Mouse (Mus musculus): Measurements from ENCODE around the gene Gm8251.
"Not testable (repeated sequence)": the region's sequence is repeated elsewhere in the genome, so short reads cannot be mapped to it uniquely, and the experiment has no call there.

Gene Gm8251

DNA sequence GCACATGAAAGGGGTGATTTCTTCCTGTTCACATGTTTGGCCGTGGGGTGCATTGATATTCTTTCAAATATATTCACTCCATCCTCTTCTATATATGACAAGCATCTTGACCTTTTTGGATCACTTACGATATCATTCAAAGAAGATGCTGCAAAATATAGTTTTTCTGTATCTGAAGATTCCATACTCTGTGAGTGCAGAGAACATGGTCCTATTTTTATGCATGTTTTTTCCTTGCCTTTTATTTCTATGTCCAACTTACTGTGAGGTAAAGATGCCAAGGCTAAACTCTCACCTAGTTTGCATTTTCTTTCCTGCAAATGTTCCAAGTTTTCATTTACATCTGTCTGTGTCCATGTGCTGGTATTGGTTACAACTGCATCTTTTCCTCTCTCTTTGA lies at the start of gene Gm8251:
Gene Gm8251 (minus strand): TSS at position 101 of the 400 bp plus-strand sequence.
- DNase-seq: no peak

DNA sequence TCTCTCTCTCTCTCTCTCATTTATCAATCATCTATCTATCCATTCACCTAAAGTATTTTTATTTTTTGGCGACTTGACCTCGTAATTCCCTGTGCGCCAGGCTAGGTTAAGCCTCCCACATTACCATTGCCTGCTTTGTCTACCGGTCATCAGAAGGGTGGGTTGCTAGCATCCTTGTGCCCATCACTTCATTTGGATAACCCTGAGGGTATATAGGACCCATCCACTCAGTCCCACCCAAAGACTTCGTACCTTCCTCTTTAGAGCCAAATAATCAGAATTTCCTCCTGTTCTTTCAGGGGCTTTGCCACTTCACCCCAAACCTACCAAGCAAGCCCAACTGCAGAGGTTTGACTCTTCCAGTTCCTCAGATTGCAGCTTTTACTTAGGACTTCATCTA lies 41.2 kb upstream of the Gm8251 start:
- DNase-seq: no peak

DNA sequence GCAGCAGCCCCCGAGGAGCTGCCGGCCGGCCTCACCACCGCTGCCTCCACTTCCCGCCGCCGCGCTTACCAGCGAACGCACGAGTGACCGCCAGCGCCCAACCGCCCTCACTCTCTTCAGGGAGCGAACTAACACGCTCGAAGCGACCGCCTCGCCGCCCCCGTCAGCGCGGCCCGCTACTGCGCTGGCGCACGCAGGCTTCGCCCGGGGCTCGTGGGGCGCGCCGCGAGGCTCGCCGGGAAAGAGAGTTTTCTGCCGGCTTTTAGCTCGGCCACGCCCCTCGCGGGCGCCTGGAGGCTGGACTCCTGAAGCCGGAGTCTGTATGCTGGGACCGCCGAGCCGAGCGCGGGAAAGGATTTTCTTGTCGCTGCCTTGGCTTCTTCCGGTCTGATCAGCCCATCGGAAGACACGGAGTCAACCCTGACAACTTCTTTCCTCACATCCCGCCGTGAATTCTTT lies 40.6 kb upstream of the Gm8251 start, which contains the start of gene Tex30:
Gene Tex30 (minus strand): TSS at position 183 of the 459 bp plus-strand sequence.
- DNase-seq: peak; percentile 97

DNA sequence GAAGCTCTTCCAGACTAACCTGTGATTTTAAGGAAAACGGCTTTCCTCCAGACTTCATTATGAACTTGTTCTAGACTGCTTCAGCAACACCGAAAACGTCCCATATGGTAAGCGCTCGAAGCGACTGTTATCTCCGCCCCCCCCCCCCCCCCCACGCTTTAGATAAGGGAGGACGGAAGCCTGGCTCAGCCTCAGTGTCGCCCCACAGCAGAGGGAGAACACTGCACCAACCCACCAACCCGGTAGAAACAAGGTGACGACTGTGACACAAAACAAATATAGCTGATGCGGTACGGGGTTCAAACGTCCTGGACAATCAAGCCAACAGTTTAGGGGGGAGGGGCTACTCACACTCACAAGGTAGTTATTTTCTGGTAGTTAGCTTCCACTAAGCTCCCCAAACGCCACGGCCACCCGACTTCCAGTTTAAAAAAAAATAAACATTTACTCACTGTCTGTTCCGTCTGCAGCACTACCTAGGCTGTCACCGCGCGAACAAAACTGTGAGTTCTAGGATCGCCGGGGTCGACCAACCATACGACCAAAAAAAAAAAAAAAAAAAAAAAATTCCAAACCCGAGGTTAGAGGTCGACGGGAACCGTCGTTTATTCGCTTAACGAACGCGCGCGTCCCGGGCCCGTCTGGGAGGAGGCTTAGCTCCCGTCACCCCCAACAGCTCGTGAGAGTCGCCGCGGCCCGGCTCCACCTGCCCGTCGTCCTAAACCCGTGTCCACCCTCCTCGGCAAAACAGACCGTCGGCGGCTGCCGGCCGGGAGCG lies 39.9 kb upstream of the Gm8251 start:
- DNase-seq: peak; percentile 36

DNA sequence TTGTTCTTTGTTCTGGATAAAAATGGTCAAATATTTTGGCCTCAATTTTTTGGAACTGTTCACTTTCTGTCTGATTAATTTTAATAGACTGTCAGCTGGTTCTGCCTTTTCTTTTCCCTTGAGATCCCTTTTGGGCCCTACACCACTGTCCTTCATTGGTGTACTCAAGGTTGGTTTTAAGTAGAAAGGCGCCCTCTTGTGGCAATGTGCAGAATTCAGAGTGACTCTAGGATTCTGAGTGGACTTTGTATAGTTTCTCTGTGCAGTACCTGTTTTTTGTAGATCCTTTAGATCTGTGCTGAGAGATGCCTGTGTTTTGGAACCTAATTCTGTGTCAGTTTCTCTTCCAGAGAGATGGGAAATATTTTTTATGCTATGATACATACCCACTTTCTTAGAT lies 2.9 kb upstream of the Gm8251 start:
- DNase-seq: peak; percentile 65

DNA sequence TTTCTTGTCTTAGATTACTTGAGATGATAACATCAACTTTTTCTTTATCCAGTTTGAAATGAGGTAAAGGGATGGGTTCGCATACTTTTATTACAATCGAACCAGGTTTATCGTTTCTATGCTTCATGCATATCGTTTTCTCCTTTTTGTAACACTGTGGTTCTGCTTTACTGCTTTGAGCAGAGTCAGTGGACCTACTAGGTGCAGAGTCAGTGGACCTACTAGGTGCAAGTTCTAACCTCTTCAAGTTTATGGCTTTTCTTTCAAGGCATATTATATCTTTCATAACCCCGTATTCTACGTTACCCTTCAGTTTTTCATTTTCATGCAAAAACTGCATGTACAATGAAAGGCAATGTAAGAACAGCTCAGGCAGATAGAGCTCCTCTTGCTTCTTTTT lies 1.7 kb upstream of the Gm8251 start:
- no peak for DNase-seq

DNA sequence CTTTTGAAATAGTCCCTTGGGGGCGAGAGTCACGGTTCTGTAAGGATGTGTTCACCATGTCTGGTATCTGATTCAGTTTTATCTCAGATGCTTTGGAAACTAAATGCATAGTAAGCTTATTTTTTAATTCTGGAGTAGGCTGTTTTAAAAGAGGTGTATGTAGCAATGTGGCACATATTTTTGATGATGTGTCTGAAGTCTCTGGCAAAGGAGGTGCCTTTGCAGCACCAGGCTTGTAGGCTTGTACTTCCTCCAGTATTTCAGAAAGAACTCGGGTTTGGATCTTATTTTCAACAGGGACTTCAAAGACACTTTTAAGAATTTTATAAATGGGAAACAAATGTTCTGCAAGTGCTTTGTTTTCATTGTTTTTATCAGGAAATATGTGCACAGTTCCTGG lies 3.9 kb downstream of the Gm8251 start:
- no peak for DNase-seq

DNA sequence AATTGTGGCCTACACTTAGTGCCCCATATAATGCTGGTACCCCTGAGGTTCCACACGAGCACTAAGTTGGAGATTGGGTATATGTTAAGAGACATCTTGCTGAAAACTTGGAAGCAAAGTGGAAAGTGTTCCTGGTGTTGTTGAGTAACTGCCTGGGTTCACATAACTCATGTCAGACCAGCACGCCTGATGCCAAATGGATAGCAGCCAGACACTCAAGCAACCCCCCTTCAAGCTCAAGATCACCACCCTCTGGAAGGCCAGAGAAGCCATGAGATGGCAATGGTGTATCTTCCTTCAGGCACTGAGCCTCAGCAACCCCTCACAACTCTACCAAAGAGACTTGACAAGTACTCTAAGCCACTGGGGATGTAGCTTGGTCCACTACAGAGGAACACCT lies 15.2 kb downstream of the Gm8251 start:
- no peak for DNase-seq

DNA sequence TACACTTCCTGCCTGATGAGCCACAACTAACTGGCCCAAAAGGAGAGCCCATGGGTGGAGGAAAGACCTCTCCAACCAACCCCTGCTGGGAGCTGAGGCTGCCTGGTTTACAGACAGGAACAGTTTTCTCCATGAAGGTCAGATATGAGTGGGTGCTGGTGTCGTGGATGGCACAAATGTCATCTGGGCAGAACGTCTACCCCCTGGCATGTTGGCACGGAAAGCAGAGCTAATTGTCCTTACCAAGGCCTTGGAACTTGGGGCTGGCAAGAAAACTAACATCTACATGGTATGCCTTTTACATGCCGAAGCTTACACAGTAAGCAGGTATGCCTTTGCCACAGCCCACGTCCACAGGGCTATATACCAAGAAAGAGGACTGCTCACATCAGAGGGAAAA lies 16.0 kb downstream of the Gm8251 start:
- not testable (repeated sequence) for DNase-seq

DNA sequence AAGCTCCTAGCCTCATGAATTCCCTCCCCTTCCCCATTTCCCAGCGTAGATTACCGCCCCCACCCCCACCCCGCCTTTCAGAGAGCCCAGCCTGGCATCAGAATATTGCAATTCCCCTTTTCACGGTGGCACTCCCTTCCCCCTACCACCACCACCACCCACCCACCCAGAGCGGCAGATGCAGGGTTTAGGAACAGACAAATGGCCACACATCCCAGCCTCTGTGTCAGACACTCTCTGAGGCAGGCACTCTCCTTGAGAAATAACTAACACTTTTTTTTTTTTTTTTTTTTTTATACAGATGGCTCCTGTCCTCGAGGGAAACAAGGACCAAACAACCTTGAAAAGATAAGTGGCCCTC lies 19.2 kb downstream of the Gm8251 start:
- no peak for DNase-seq

DNA sequence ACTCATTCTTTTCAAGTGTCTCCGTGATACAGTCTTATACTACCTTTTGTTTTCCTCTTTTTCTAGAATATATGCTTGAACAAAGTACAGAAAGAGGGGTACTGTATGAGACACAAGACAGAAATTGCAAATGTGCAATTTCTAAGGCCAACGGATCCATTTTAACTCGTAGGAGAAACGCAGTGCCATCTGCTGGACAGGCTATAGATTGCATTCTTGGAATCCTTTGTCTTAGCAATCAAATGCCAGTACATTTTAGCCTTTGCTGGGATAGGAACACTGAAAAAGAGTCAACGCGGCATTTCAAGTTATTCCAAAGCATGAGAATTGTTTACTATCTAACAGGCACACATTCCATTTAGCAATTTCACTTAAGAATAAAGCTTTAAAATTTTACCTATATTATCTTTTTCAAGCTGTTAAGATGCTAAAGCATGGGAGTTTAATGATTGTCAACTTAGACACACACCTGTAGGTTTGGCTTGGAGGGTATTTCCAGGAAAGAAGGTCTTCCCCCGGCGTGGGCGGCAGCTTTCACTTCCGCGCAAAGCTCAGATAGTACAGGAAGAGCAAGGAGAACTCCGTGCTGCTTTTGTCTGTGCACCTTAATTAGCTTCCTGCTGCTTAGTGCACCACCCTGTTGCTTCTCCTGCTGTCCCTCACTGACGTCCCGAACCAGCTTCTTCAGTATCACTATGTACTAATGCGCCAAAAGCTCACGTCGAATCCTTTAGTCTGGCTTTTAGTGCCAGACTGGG lies 19.8 kb downstream of the Gm8251 start:
- DNase-seq: peak; percentile 65

DNA sequence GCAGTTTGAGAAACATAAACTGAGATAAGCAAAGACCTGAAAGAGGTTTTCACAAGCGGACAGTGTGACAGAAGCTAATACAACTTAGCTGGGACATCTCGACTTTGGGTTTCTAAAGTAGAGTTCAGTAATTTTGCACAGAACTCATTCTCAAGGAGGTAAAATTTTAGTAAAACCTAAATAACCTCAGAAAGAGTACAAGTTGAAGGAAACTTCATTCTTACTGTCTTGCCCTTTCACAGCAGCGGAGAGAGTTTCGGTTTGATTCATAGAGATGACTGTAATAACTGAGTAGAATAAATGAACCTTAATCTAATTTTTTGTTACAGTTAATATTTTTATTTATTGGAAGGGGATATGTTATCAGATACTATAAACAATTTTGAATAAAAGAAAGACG lies 28.8 kb downstream of the Gm8251 start:
- no peak for DNase-seq

DNA sequence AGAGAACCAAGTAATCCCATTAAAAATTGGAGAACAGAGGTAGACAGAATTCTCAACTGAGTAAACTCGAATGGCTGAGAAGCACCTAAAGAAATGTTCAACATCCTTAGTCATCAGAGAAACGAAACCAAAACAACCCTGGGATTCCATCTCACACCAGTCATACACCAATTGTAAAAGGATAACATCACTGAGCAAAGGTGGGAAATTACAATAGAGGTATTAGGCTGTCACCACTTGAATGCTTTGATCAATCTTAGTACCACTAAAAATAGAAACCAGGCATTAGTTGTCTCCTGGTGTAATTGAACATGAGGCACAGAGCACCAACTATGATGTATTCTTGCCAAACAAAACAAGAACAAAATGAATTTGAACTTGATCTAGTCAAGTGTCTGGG lies 29.5 kb downstream of the Gm8251 start:
- no peak for DNase-seq

DNA sequence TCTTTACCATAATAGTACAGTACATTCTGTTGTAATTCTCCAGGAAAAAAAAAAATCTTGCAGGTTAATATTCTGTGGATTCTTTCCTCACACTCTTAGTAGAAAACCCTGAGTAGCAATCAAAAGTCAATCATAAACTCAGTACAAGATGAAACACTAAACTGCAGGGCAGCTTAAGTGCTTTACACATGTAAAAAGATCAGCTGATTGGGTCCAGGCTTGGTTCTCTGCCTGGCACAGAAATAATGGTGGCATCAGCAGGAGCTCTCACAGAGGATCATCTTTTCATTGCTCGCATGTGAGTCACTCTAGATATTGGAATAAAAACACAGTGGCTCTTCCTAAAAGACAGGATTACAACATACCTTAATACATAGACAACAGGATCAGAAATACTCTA lies 34.1 kb downstream of the Gm8251 start:
- peak; percentile 37 for DNase-seq

DNA sequence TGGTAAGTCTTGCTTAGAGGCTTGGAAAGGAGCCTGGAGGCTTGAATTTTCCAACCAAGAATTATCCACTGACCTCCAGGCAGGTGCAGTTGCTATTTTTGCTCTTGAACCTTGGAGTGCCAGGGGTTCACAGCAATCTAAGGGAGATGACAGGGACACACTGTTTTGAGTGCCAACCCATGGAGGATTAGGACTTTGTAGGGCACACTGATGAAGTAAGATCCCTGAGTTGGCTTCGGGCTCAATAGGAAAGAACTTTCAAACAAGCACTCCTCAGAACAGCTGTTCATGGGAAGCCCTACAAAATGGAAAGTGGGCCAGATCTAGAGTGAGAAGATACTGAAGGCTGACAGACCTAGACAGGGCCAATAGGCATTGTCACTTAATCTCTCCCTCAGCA lies 39.1 kb downstream of the Gm8251 start:
- DNase-seq: no peak

DNA sequence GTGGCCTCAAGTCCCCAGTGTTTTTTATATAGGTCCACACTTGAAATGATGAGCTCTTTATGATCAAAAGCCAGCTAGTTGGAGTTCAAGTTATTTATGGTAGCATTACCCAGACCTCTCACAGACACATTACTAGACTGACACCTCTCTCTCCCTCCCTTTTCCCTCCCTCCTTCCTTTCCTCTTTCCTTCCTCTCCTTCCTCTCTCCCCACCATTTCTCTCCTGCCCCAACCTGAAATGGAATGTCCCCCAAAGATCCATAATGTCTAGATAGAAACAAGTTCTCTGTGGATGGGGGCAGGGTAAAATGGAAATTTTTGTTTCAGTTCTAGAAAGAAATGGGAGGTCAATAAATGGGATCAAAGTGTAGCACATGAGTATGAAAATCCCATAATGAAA lies 41.8 kb downstream of the Gm8251 start, which contains the start of gene Mettl21c:
Gene Mettl21c (minus strand): TSS at position 101 of the 400 bp plus-strand sequence.
- DNase-seq: no peak

DNA sequence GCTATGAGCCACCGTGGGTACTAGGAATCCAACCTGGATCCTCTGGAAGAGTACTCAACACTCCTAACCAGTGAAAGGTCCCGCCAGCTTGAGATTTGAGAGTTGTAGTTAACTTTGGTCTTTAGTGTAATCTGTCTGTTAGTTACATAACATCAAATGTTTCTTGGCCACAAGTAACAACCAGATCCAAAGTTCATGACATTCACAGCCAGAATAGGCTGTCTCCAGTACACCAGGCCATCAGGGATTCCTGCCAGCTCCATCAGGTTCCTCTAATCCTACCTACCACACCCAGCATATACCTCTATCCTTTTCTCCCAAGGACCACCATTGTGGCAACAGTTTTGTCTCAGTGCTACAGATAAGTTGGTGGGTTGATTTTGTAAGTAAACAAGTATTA lies 46.2 kb downstream of the Gm8251 start:
- peak; percentile 21 for DNase-seq
